Mouse (Mus musculus): ENCODE measurements around the gene Pdlim7.

DNA sequence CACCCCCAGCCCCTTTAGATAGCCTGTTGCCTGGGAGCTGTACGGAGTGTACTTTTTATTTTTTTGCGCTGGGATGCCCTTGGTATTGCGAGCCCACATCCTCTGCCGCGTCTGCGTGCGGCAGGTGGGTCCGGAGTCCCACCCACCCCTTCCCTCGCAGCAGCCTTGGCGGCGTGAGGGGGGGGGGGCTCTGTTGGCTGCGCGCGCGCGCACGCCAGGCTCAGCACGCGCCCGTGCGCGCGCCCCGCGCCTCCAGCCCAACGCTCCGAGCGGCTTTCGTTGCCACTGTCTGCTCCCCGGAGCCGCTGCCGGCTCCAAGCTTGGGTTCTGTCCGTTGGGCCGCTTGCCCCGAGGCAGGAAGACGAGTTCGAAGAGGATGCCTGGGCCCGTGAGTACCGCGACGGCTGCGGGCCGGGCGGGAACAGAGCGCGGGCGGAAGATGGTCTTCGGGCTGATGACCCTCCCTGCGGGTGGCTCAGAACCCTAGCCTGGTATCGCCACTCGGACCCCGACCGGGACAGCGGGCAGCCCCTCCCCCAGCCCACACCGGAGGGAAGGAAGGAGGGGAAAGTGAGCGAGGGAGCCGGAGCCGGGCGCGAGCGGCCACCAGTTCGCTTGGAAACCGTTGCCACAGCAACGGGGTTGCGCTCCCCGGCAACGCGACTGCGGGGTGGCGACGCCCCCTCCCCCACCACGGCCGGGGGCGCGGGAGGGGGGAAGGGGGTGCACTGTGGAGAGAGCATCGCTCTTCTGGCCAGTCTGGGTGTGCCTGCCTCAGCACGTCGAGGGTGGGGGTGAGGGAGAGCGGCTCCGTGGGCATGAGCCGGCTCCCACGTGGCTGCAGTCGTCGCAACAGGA is 49.2 kb downstream of the Pdlim7 start, which contains the start of gene Prr7:
- TF ChIP-seq CTCF (IDR thresholded peaks at IDR 0.05; ENCODE audit: low read depth, low read length): no peak
- no peak for TF ChIP-seq EP300 (IDR thresholded peaks at IDR 0.05; ENCODE audit: insufficient read depth, low read depth, low read length)
